Mouse (Mus musculus): ENCODE results near the gene Acadl.

GRCm38 (mm10) chr1:66898261-66898660 is 35.2 kb upstream of the Acadl start:
- TF ChIP-seq CTCF (IDR thresholded peaks at IDR 0.05; ENCODE audit: low read depth) (no peak), EP300 (IDR thresholded peaks at IDR 0.05; ENCODE audit: low read depth) (no peak)

All from heart, postnatal 0 days (tissue).